Mouse (Mus musculus) stomach, postnatal 0 days (tissue): ENCODE results near the gene Zfp398. TPM values are rescaled to one million over a fixed set of nuclear protein-coding genes. Genes with fewer than 3 reads are reported as not detected.

ENCODE experiments used
- ATAC-seq: fragments of 200-750 bp; cut with Nextera tagmentation; 2 replicates; pipeline ENCODE4 v1.8.0; 2017; ENCODE audit not compliant: low FRiP score, low TSS enrichment
- DNase-seq: peaks from one replicate; pipeline ENCODE4 v3.0.0-alpha.2; 2016; ENCODE audit warnings: low spot score
- H3K27ac ChIP-seq: fragments of 300-500 bp; sonication (generic); replicated peaks from 2 replicates; pipeline ENCODE4 v1.5.1; 2014; ENCODE audit warnings: mild to moderate bottlenecking, control low read depth
- H3K27me3 ChIP-seq: fragments of 300-500 bp; sonication (generic); 2 replicates; pipeline ENCODE4 v1.6.1; 2014; ENCODE audit warnings: low read length; ENCODE audit not compliant: control insufficient read depth, insufficient read depth
- H3K36me3 ChIP-seq: fragments of 300-500 bp; sonication (generic); 2 replicates; pipeline ENCODE4 v1.6.1; 2014; ENCODE audit warnings: low read length, mixed read lengths; ENCODE audit not compliant: control insufficient read depth, insufficient read depth
- H3K4me1 ChIP-seq: fragments of 300-500 bp; sonication (generic); replicated peaks from 2 replicates; pipeline ENCODE4 v1.6.1; 2014; ENCODE audit warnings: antibody characterized with exemption; ENCODE audit not compliant: control insufficient read depth, insufficient read depth
- H3K4me2 ChIP-seq: fragments of 300-500 bp; sonication (generic); replicated peaks from 2 replicates; pipeline ENCODE4 v1.6.1; 2014; ENCODE audit warnings: low read depth, mild to moderate bottlenecking, control low read depth, moderate library complexity
- H3K4me3 ChIP-seq: fragments of 300-500 bp; sonication (generic); 2 replicates; pipeline ENCODE4 v1.5.1; 2014; ENCODE audit warnings: low read depth, low read length, control low read depth
- H3K9ac ChIP-seq: fragments of 300-500 bp; sonication (generic); 2 replicates; pipeline ENCODE4 v1.6.1; 2014; ENCODE audit warnings: mild to moderate bottlenecking, low read length, control low read depth, mixed read lengths
- H3K9me3 ChIP-seq: fragments of 300-500 bp; sonication (generic); 2 replicates; pipeline ENCODE4 v1.6.1; 2016; ENCODE audit warnings: low read length; ENCODE audit not compliant: control insufficient read depth
- CTCF ChIP-seq: IDR thresholded peaks from 2 replicates; pipeline ENCODE4 v1.5.1; 2016; ENCODE audit warnings: antibody characterized with exemption, low read depth, mild to moderate bottlenecking, moderate library complexity
- EP300 ChIP-seq: optimal IDR thresholded peaks from 2 replicates; pipeline ENCODE3; 2016; ENCODE audit warnings: antibody characterized with exemption
- WGBS: fragments of 180-500 bp; shearing (Covaris S2); extraction: QIAGEN DNeasy Blood & Tissue Kit; methylation state at CpG from one replicate; pipeline ENCODE4 v1.1.7; 2014; 5-methylcytosine and 5-hydroxymethylcytosine counted together
- polyA plus RNA-seq: library from polyadenylated mRNA; unstranded; fragments of >200 nt; fragmentation: Nextera tagmentation; extraction: Ambion mirVana; gene quantifications from 2 replicates; pipeline ENCODE4 v1.2.1, GENCODE M21; 2015

Gene Zfp398
- polyA plus RNA-seq, 1 experiment from 2014 or later: 3.8 TPM

GRCm38 (mm10) chr6:47794106-47794830 lies 41.2 kb upstream of the Zfp398 start:
- TF ChIP-seq EP300: no peak
- TF ChIP-seq CTCF: peak; percentile 71
- no peak overlapping the region for H3K9ac ChIP-seq
- peaks cover 11% of the 10 kb centered on the region for H3K36me3 ChIP-seq
- 63% methylated on average over 10 of the region's 10 CpGs for WGBS
- H3K27me3 ChIP-seq: no peaks in the 10 kb centered on the region
- no peaks in the 10 kb centered on the region for H3K4me1 ChIP-seq
- peak; percentile 62 for DNase-seq
- no peaks in the 10 kb centered on the region for H3K9me3 ChIP-seq
- 0 out of 2 replicates have a peak overlapping the region, but pooled peaks have one; percentile 41 for H3K27ac ChIP-seq
- H3K4me2 ChIP-seq: no peak overlapping the region
- no peak for ATAC-seq
- no peak overlapping the region for H3K4me3 ChIP-seq

DNA sequence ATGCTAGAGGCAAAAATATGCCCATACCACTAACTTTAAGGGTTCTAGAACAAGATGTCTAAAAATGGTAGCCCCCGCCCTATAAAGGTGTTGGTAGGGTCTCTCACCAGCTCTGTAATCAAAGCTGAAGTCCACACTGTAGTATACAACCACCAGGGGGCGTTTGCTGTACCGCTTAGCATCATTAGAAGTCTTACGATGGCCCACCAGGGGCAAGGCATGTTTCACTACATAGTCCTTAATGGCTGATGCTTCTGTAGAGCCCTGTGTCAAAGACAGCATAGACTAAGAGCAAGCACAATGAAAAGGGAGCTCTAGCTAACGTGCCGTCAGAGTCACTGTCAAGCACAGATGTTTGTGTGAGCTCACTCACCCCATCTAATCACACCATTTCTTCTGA lies 36.4 kb upstream of the Zfp398 start:
- peaks cover 34% of the 10 kb centered on the region for H3K36me3 ChIP-seq
- no peak overlapping the region for H3K9ac ChIP-seq
- no peaks in the 10 kb centered on the region for H3K9me3 ChIP-seq
- ATAC-seq (peak; percentile 53), DNase-seq (peak; percentile 46)
- no peaks in the 10 kb centered on the region for H3K4me1 ChIP-seq
- WGBS: 44% methylated on average over 6 of the region's 6 CpGs
- no peak overlapping the region for H3K4me2 ChIP-seq
- TF ChIP-seq EP300 (no peak), CTCF (peak; percentile 87)
- H3K27ac ChIP-seq: no peak overlapping the region
- H3K27me3 ChIP-seq: no peaks in the 10 kb centered on the region
- no peak overlapping the region for H3K4me3 ChIP-seq

- Histone ChIP-seq H3K4me2 (no peak overlapping the region), H3K4me3 (no peak overlapping the region), H3K4me1 (no peaks in the 10 kb centered on the region), H3K27ac (no peak overlapping the region), H3K36me3 (peaks cover 23% of the 10 kb centered on the region), H3K27me3 (no peaks in the 10 kb centered on the region), H3K9ac (no peak overlapping the region), H3K9me3 (no peaks in the 10 kb centered on the region)
- WGBS: 65% methylated on average over 2 of the region's 2 CpGs
- DNase-seq (no peak), ATAC-seq (no peak)
- no peak for TF ChIP-seq CTCF
- TF ChIP-seq EP300: no peak
These were observed 29.9 kb upstream of the Zfp398 start for GRCm38 (mm10) chr6:47805520-47805919.

- H3K4me1 ChIP-seq: peaks cover 7% of the 10 kb centered on the region
- H3K9ac ChIP-seq: no peak overlapping the region
- no peak for TF ChIP-seq CTCF
- no peak for TF ChIP-seq EP300
- no peak overlapping the region for H3K4me3 ChIP-seq
- no peaks in the 10 kb centered on the region for H3K9me3 ChIP-seq
- no peaks in the 10 kb centered on the region for H3K27me3 ChIP-seq
- WGBS: 76% methylated on average over 2 of the region's 2 CpGs
- H3K36me3 ChIP-seq: peaks cover 22% of the 10 kb centered on the region
- no peak for ATAC-seq
- no peak overlapping the region for H3K4me2 ChIP-seq
- H3K27ac ChIP-seq: no peak overlapping the region
- DNase-seq: no peak
These were observed 28.0 kb upstream of the Zfp398 start for GRCm38 (mm10) chr6:47807419-47807818.

DNA sequence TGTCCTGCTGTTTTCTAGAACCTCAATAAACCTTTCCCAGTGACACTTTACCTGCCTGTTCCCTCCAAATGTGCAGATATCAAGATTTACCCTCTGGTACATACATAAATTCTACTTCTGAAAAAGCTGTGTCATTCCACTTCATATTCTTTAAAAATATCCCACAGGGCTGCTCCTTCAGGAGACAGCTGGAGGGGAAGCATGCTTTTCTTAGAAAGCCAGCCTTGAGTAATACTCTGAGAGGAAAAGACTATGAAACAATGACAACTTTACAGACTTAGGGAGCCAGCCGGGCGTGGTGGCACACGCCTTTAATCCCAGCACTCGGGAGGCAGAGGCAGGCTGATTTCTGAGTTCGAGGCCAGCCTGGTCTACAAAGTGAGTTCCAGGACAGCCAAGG lies 26.9 kb upstream of the Zfp398 start:
- no peaks in the 10 kb centered on the region for H3K9me3 ChIP-seq
- no peak overlapping the region for H3K9ac ChIP-seq
- peaks cover 7% of the 10 kb centered on the region for H3K4me1 ChIP-seq
- WGBS: 86% methylated on average over 5 of the region's 5 CpGs
- no peak overlapping the region for H3K4me3 ChIP-seq
- H3K4me2 ChIP-seq: no peak overlapping the region
- H3K36me3 ChIP-seq: peaks cover 11% of the 10 kb centered on the region
- TF ChIP-seq CTCF: no peak
- no peak for TF ChIP-seq EP300
- no peak for DNase-seq
- H3K27ac ChIP-seq: no peak overlapping the region
- H3K27me3 ChIP-seq: no peaks in the 10 kb centered on the region
- no peak for ATAC-seq

DNA sequence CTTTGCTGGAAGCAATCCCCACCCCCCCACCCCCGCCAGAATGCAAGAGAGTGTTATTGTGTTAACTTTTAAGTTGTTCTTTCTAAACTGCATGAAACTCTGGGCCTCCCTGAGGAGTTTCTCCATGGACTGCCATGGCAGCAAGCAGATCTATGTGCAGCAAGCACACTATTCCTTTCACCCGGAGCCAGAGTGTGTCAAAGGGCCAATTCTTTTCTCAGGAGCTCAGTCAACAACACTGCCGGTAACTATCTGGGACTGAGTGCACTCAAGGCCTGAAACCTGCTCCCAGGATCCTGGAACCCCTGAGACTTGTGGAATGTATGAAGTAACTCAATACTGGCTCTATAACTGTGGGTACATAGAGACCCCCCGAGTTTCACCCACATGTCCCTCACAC lies 26.4 kb upstream of the Zfp398 start:
- no peaks in the 10 kb centered on the region for H3K9me3 ChIP-seq
- no peak for TF ChIP-seq EP300
- TF ChIP-seq CTCF: no peak

More for the DNA sequence above, 26.4 kb upstream of the Zfp398 start:
- H3K4me1 ChIP-seq: peaks cover 7% of the 10 kb centered on the region
- 63% methylated on average over 4 of the region's 4 CpGs for WGBS
- H3K36me3 ChIP-seq: peaks cover 9% of the 10 kb centered on the region
- no peaks in the 10 kb centered on the region for H3K27me3 ChIP-seq
- H3K4me2 ChIP-seq: no peak overlapping the region
- H3K27ac ChIP-seq: no peak overlapping the region; the same call in 1 of the 2 replicates
- DNase-seq (no peak), ATAC-seq (no peak)
- no peak overlapping the region for H3K9ac ChIP-seq
- H3K4me3 ChIP-seq: no peak overlapping the region
